Mouse (Mus musculus): ENCODE data around the gene Pax8. TPM values are rescaled to one million over a fixed set of nuclear protein-coding genes. Genes with fewer than 3 reads are reported as not detected.

The Pax8 gene
- polyA plus RNA-seq, 1 experiment from 2014 or later: 23.7 TPM

Other genes with a start within 250 kb of the Pax8 start
- not detected in 2 replicates for gene Il1f5, start 198.6 kb downstream of the Pax8 start, polyA plus RNA-seq (2016; fragmentation: Nextera tagmentation; extraction: Ambion mirVana)
- gene Il1f10, start 184.4 kb downstream of the Pax8 start, polyA plus RNA-seq (2016; fragmentation: Nextera tagmentation; extraction: Ambion mirVana): not detected in 2 replicates
- gene Il1rn, start 138.7 kb downstream of the Pax8 start, polyA plus RNA-seq (2016; fragmentation: Nextera tagmentation; extraction: Ambion mirVana): 0.08 TPM in 1 of 2 replicates, not detected in the other
- 0.86 and 0.90 TPM in 2 replicates for gene Psd4, start 108.0 kb downstream of the Pax8 start, polyA plus RNA-seq (2016; fragmentation: Nextera tagmentation; extraction: Ambion mirVana)